Mouse (Mus musculus) cerebellum, postnatal 4 days (tissue): ENCODE measurements around the gene Sirt2.

Experiments
- DNase-seq, 2 experiments: peaks; one replicate each; pipeline ENCODE4 v3.0.0; 2022; ENCODE audit warnings: low spot score in 2 of 2, mixed read lengths in 1 of 2

Sirt2 gene

DNA sequence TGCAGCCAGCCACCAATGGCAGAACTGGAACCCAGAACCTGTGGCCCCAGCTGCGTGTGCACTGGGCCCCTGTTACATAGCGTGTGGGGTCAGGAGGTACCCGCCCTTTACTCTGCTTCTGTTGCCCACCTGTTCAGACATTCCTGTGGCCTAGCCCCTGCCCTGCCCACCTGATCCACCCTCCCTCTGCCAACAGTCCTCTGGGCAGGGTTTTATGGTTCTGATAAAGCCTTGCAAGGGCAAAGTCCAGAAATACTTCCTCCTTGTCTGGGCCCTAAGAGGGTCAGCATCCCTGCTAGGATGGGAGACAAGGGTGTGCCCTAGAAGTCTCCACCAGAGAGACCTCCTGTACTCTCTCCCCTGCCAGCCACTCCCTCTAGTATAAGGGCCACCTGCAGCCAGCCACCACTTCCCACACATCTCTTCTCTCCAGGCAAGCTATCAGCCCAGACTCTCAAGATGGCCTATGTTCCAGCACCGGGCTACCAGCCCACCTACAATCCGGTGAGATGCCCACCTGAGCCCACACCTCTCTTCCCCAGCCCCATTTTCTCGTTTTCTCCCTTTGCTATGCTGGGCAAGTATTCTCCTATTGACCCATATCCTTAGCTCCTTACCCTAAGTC, 67.3 kb downstream of the Sirt2 start, which contains the start of gene Lgals4:
Lgals4 (plus strand) TSS at position 132 of the 625 bp plus-strand sequence.
- DNase-seq: no peak

DNA sequence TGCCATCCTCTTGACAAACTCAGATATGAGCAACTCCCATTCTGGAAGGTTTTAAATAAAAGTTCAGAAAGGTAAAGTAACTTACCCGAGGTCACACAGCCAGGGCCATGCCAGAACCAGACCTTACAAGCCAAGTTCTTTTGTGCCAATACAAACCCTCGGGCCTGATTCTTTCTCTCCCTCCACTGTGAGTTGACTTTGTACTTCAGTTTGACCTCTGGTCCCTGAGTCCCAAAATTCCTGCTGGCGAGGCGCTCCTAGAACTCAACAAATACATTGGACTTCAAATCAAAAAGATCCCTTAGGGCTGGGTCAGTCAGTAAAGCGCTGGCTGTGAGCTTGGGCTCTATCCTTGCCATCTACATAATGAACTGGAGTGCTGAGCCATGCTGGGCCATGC, 70.4 kb downstream of the Sirt2 start:
- no peak for DNase-seq
